Mouse (Mus musculus): ENCODE measurements at regions not wholly inside any gene's neighbourhood (a gene's known extent, or its start where the extent isn't known, plus 50 kb on each side); places are given as distances from the start of the nearest gene placed in this dataset.
"Not testable (repeated sequence)": the region's sequence is repeated elsewhere in the genome, so short reads cannot be mapped to it uniquely, and the experiment has no call there.

- no peaks in the 10 kb centered on the region for H3K4me1 ChIP-seq (ENCODE audit: control insufficient read depth, insufficient read depth, low read length)
- H3K4me2 ChIP-seq, result no peak overlapping the region
- H3K36me3 ChIP-seq (ENCODE audit: control insufficient read depth, insufficient read depth, low read length), result no peaks in the 10 kb centered on the region
- ATAC-seq (replicated peaks; ENCODE audit: insufficient number of reproducible peaks, low FRiP score, low TSS enrichment), result no peak
- WGBS (ENCODE audit: insufficient replicate concordance), result 73% methylated on average over 3 of the region's 3 CpGs
- no peaks in the 10 kb centered on the region for H3K27me3 ChIP-seq (ENCODE audit: control insufficient read depth, insufficient read depth, low read length)
- no peaks in the 10 kb centered on the region for H3K9me3 ChIP-seq (replicated peaks; ENCODE audit: control insufficient read depth, low read length)
- no peak overlapping the region for H3K9ac ChIP-seq (ENCODE audit: low read depth, low read length)
- H3K4me3 ChIP-seq (ENCODE audit: low read depth, low read length), result no peak overlapping the region
- no peak overlapping the region for H3K27ac ChIP-seq (ENCODE audit: low read depth, low read length)
Measured at GRCm38 (mm10) chr9:27526681-27527080, 130.1 kb downstream of the Spata19 start.

- WGBS (ENCODE audit: insufficient replicate concordance), result 30% methylated on average over 5 of the region's 5 CpGs
Measured at GRCm38 (mm10) chr9:27538480-27538879, 141.9 kb downstream of the Spata19 start.

GRCm38 (mm10) chr9:27541585-27542151 lies 145.1 kb downstream of the Spata19 start:
- no peaks in the 10 kb centered on the region for H3K27me3 ChIP-seq (ENCODE audit: control insufficient read depth, insufficient read depth, low read length)
- no peak overlapping the region for H3K9ac ChIP-seq (ENCODE audit: low read depth, low read length)
- H3K9me3 ChIP-seq (replicated peaks; ENCODE audit: control insufficient read depth, low read length), result no peaks in the 10 kb centered on the region
- no peaks in the 10 kb centered on the region for H3K36me3 ChIP-seq (ENCODE audit: control insufficient read depth, insufficient read depth, low read length)
- H3K4me3 ChIP-seq (ENCODE audit: low read depth, low read length), result no peak overlapping the region
- no peak for ATAC-seq (replicated peaks; ENCODE audit: insufficient number of reproducible peaks, low FRiP score, low TSS enrichment)
- no peaks in the 10 kb centered on the region for H3K4me1 ChIP-seq (ENCODE audit: control insufficient read depth, insufficient read depth, low read length)
- no peak overlapping the region for H3K27ac ChIP-seq (ENCODE audit: low read depth, low read length)
- no peak overlapping the region for H3K4me2 ChIP-seq
- WGBS (ENCODE audit: insufficient replicate concordance), result 71% methylated on average over 2 of the region's 2 CpGs

More at GRCm38 (mm10) chr9:27538480-27538879, 141.9 kb downstream of the Spata19 start:
- Histone ChIP-seq H3K4me1 (ENCODE audit: control insufficient read depth, insufficient read depth, low read length) (no peaks in the 10 kb centered on the region), H3K27me3 (ENCODE audit: control insufficient read depth, insufficient read depth, low read length) (no peaks in the 10 kb centered on the region), H3K27ac (ENCODE audit: low read depth, low read length) (no peak overlapping the region), H3K9ac (ENCODE audit: low read depth, low read length) (no peak overlapping the region), H3K9me3 (replicated peaks; ENCODE audit: control insufficient read depth, low read length) (no peaks in the 10 kb centered on the region), H3K4me3 (ENCODE audit: low read depth, low read length) (no peak overlapping the region), H3K36me3 (ENCODE audit: control insufficient read depth, insufficient read depth, low read length) (no peaks in the 10 kb centered on the region), H3K4me2 (no peak overlapping the region)
- ATAC-seq (replicated peaks; ENCODE audit: insufficient number of reproducible peaks, low FRiP score, low TSS enrichment), result no peak

GRCm38 (mm10) chr9:27554697-27555096 lies 158.1 kb downstream of the Spata19 start:
- H3K27ac ChIP-seq (ENCODE audit: low read depth, low read length); H3K4me1 ChIP-seq (ENCODE audit: control insufficient read depth, insufficient read depth, low read length); ATAC-seq (replicated peaks; ENCODE audit: insufficient number of reproducible peaks, low FRiP score, low TSS enrichment); H3K9ac ChIP-seq (ENCODE audit: low read depth, low read length); H3K4me3 ChIP-seq (ENCODE audit: low read depth, low read length); H3K27me3 ChIP-seq (ENCODE audit: control insufficient read depth, insufficient read depth, low read length); H3K4me2 ChIP-seq; H3K36me3 ChIP-seq (ENCODE audit: control insufficient read depth, insufficient read depth, low read length); H3K9me3 ChIP-seq (replicated peaks; ENCODE audit: control insufficient read depth, low read length): not testable (repeated sequence)

- H3K4me1 ChIP-seq (ENCODE audit: control insufficient read depth, insufficient read depth, low read length), result no peaks in the 10 kb centered on the region
- no peak overlapping the region for H3K4me3 ChIP-seq (ENCODE audit: low read depth, low read length)
- 21% methylated on average over 6 of the region's 6 CpGs for WGBS (ENCODE audit: insufficient replicate concordance)
- no peak for ATAC-seq (replicated peaks; ENCODE audit: insufficient number of reproducible peaks, low FRiP score, low TSS enrichment)
- H3K4me2 ChIP-seq, result no peak overlapping the region
- H3K27ac ChIP-seq (ENCODE audit: low read depth, low read length), result no peak overlapping the region
- H3K9me3 ChIP-seq (replicated peaks; ENCODE audit: control insufficient read depth, low read length), result no peaks in the 10 kb centered on the region
- H3K36me3 ChIP-seq (ENCODE audit: control insufficient read depth, insufficient read depth, low read length), result no peaks in the 10 kb centered on the region
- H3K9ac ChIP-seq (ENCODE audit: low read depth, low read length), result no peak overlapping the region
- H3K27me3 ChIP-seq (ENCODE audit: control insufficient read depth, insufficient read depth, low read length), result no peaks in the 10 kb centered on the region
Measured at GRCm38 (mm10) chr9:27556315-27557225, 160.0 kb downstream of the Spata19 start.

GRCm38 (mm10) chr9:27557886-27558285 lies 161.3 kb downstream of the Spata19 start:
- Histone ChIP-seq H3K27ac (ENCODE audit: low read depth, low read length) (no peak overlapping the region), H3K27me3 (ENCODE audit: control insufficient read depth, insufficient read depth, low read length) (no peaks in the 10 kb centered on the region), H3K9me3 (replicated peaks; ENCODE audit: control insufficient read depth, low read length) (no peaks in the 10 kb centered on the region), H3K4me2 (no peak overlapping the region), H3K36me3 (ENCODE audit: control insufficient read depth, insufficient read depth, low read length) (no peaks in the 10 kb centered on the region), H3K4me1 (ENCODE audit: control insufficient read depth, insufficient read depth, low read length) (no peaks in the 10 kb centered on the region), H3K4me3 (ENCODE audit: low read depth, low read length) (no peak overlapping the region), H3K9ac (ENCODE audit: low read depth, low read length) (no peak overlapping the region)
- no peak for ATAC-seq (replicated peaks; ENCODE audit: insufficient number of reproducible peaks, low FRiP score, low TSS enrichment)
- 48% methylated on average over 1 of the region's 1 CpGs for WGBS (ENCODE audit: insufficient replicate concordance)

GRCm38 (mm10) chr9:27558286-27558685 lies 161.7 kb downstream of the Spata19 start:
- Histone ChIP-seq H3K27me3 (ENCODE audit: control insufficient read depth, insufficient read depth, low read length) (no peaks in the 10 kb centered on the region), H3K9ac (ENCODE audit: low read depth, low read length) (no peak overlapping the region), H3K27ac (ENCODE audit: low read depth, low read length) (no peak overlapping the region), H3K4me2 (no peak overlapping the region), H3K4me1 (ENCODE audit: control insufficient read depth, insufficient read depth, low read length) (no peaks in the 10 kb centered on the region), H3K36me3 (ENCODE audit: control insufficient read depth, insufficient read depth, low read length) (no peaks in the 10 kb centered on the region), H3K4me3 (ENCODE audit: low read depth, low read length) (no peak overlapping the region), H3K9me3 (replicated peaks; ENCODE audit: control insufficient read depth, low read length) (no peaks in the 10 kb centered on the region)
- ATAC-seq (replicated peaks; ENCODE audit: insufficient number of reproducible peaks, low FRiP score, low TSS enrichment), result no peak
- 78% methylated on average over 3 of the region's 3 CpGs for whole genome bisulfite sequencing (ENCODE audit: insufficient replicate concordance)

- Histone ChIP-seq H3K4me2 (no peak overlapping the region), H3K4me3 (ENCODE audit: low read depth, low read length) (no peak overlapping the region), H3K36me3 (ENCODE audit: control insufficient read depth, insufficient read depth, low read length) (no peaks in the 10 kb centered on the region), H3K27me3 (ENCODE audit: control insufficient read depth, insufficient read depth, low read length) (no peaks in the 10 kb centered on the region), H3K27ac (ENCODE audit: low read depth, low read length) (no peak overlapping the region), H3K9me3 (replicated peaks; ENCODE audit: control insufficient read depth, low read length) (no peaks in the 10 kb centered on the region), H3K9ac (ENCODE audit: low read depth, low read length) (no peak overlapping the region), H3K4me1 (ENCODE audit: control insufficient read depth, insufficient read depth, low read length) (no peaks in the 10 kb centered on the region)
- WGBS (ENCODE audit: insufficient replicate concordance), result 73% methylated on average over 8 of the region's 8 CpGs
- ATAC-seq (replicated peaks; ENCODE audit: insufficient number of reproducible peaks, low FRiP score, low TSS enrichment), result no peak
Measured at GRCm38 (mm10) chr9:27568372-27569053, 171.9 kb downstream of the Spata19 start.

Data from heart, embryonic 11.5 days (tissue).